ENCODE assay signal across 9 mouse cellular contexts in genomic region chr2:127482533-127482911, GRCm38 (mm10). TPM values are rescaled to one million over a fixed set of nuclear protein-coding genes. Genes with fewer than 3 reads are reported as not detected.
DNase-seq lines count a peak whose midpoint lies in the region; ATAC-seq and TF ChIP-seq lines count a peak whose summit lies in the region.
"Had no signal": no experiment of that assay in that cellular context is flagged by ENCODE, and none has a peak within 500 bp of the region (broad histone marks: within the 10 kb centered on the region; RNA-seq: fewer than 3 reads in every experiment).

No protein-coding gene starts in this region.

- H3K27ac ChIP-seq in layer of hippocampus, adult 2 months: 0 out of 2 replicates have a peak overlapping the region, but pooled peaks have one; percentile 18
- peak overlapping the region; percentile 29; the same call in 1 of the 2 replicates for H3K27ac ChIP-seq in intestine, embryonic 15.5 days
- no peak overlapping the region for H3K27ac ChIP-seq in liver, embryonic 15.5 days (replicated peaks)
- H3K27ac ChIP-seq in neural tube, embryonic 11.5 days (ENCODE audit: low read depth, low read length): no peak overlapping the region

- H3K9ac ChIP-seq in intestine, embryonic 15.5 days: peak overlapping the region; percentile 50; the same call in 1 of the 2 replicates
- no peak overlapping the region for H3K9ac ChIP-seq in liver, embryonic 15.5 days
- H3K9ac ChIP-seq in neural tube, embryonic 11.5 days (ENCODE audit: low read length): 0 out of 2 replicates have a peak overlapping the region, but pooled peaks have one; percentile 6

- 2% methylated on average over 21 of the region's 21 CpGs for WGBS in intestine, embryonic 15.5 days
- under 1% methylated on average over 21 of the region's 21 CpGs for WGBS in liver, embryonic 15.5 days (ENCODE audit: insufficient replicate concordance)
- WGBS in neural tube, embryonic 11.5 days: 0% methylated on average over 18 of the region's 21 CpGs

- ATAC-seq in common myeloid progenitor, adult 5-6 weeks (replicated peaks; ENCODE audit: low read depth, poor library complexity, severe bottlenecking): peak; percentile 77
- ATAC-seq in intestine, embryonic 15.5 days: peak; percentile 90
- ATAC-seq in liver, embryonic 15.5 days (ENCODE audit: insufficient read depth): peak; percentile 48
- no peak for ATAC-seq in neural tube, embryonic 11.5 days (ENCODE audit: insufficient read depth, low FRiP score, low TSS enrichment)
- no peak for ATAC-seq in erythroblast, adult 5-6 weeks (replicated peaks; ENCODE audit: low FRiP score, poor library complexity, severe bottlenecking)

- H3K4me3 ChIP-seq in layer of hippocampus, adult 2 months: peak overlapping the region; percentile 53
- H3K4me3 ChIP-seq in intestine, embryonic 15.5 days (replicated peaks): peak overlapping the region; percentile 56
- peak overlapping the region; percentile 45 for H3K4me3 ChIP-seq in liver, embryonic 15.5 days (replicated peaks)
- H3K4me3 ChIP-seq in neural tube, embryonic 11.5 days (ENCODE audit: low read depth, low read length): peak overlapping the region; percentile 37

- H3K36me3 ChIP-seq in intestine, embryonic 15.5 days: no peaks in the 10 kb centered on the region
- no peaks in the 10 kb centered on the region for H3K36me3 ChIP-seq in liver, embryonic 15.5 days (replicated peaks)
- no peaks in the 10 kb centered on the region for H3K36me3 ChIP-seq in neural tube, embryonic 11.5 days (ENCODE audit: control insufficient read depth, insufficient read depth, low read length)
- H3K36me3 ChIP-seq: G1E had no signal

- peaks cover 29% of the 10 kb centered on the region for H3K4me1 ChIP-seq in intestine, embryonic 15.5 days (replicated peaks)
- H3K4me1 ChIP-seq in liver, embryonic 15.5 days (replicated peaks): peaks cover 21% of the 10 kb centered on the region; the same call in 1 of the 2 replicates
- H3K4me1 ChIP-seq in neural tube, embryonic 11.5 days (ENCODE audit: control insufficient read depth, insufficient read depth, low read length): peaks cover 13% of the 10 kb centered on the region

- H3K27me3 ChIP-seq in intestine, embryonic 15.5 days (replicated peaks): peaks cover 65% of the 10 kb centered on the region
- H3K27me3 ChIP-seq in liver, embryonic 15.5 days: peaks cover 85% of the 10 kb centered on the region
- H3K27me3 ChIP-seq in neural tube, embryonic 11.5 days (ENCODE audit: control insufficient read depth, insufficient read depth, low read length): peaks cover 52% of the 10 kb centered on the region

- no peak for TF ChIP-seq CTCF in layer of hippocampus, adult 2 months (conservative IDR thresholded peaks at IDR 0.05)

- peak in 1 of 2 experiments; percentile 34 for DNase-seq in layer of hippocampus, adult 2 months (ENCODE audit: low spot score in 2 of 2)
- no peak for DNase-seq in layer of hippocampus, adult 8-10 months (ENCODE audit: low spot score in 2 of 2)
- peak; percentile 43 to 64 for DNase-seq in gastrocnemius, postnatal 4 days (ENCODE audit: low spot score in 2 of 2)
- DNase-seq in neural tube, embryonic 11.5 days (ENCODE audit: low spot score): peak; percentile 39

- no peaks in the 10 kb centered on the region for H3K9me3 ChIP-seq in intestine, embryonic 15.5 days
- H3K9me3 ChIP-seq in liver, embryonic 15.5 days (replicated peaks): no peaks in the 10 kb centered on the region
- H3K9me3 ChIP-seq in neural tube, embryonic 11.5 days (ENCODE audit: control insufficient read depth, low read length): no peaks in the 10 kb centered on the region
- H3K9me3 ChIP-seq: G1E had no signal

- peak overlapping the region; percentile 94 for H3K4me2 ChIP-seq in intestine, embryonic 15.5 days (replicated peaks)
- H3K4me2 ChIP-seq in liver, embryonic 15.5 days: peak overlapping the region; percentile 61
- H3K4me2 ChIP-seq in neural tube, embryonic 11.5 days (ENCODE audit: low read depth): peak overlapping the region; percentile 63

RNA-seq across cellular contexts. Expression of gene Fahd2a, which starts 38.2 kb away (rescaled TPM):
- 10 to 100 TPM; 19.8 to 21.6 TPM for total RNA-seq in layer of hippocampus, adult 2 months (2021)
- 10 to 100 TPM; 17.9 to 21.1 (median 19.8) TPM for total RNA-seq in layer of hippocampus, adult 8-10 months (2022)
- total RNA-seq in common myeloid progenitor, adult 5-6 weeks (2017): 5.6 and 12.8 TPM in 2 replicates
- total RNA-seq in gastrocnemius, postnatal 4 days (2021): 10 to 100 TPM; 11.2 to 13.2 TPM
- 19.0 and 23.0 TPM in 2 replicates for polyA plus RNA-seq in intestine, embryonic 15.5 days (2015; fragmentation: Nextera tagmentation; extraction: Ambion mirVana)
- 14.0 and 15.4 TPM in 2 replicates for polyA plus RNA-seq in liver, embryonic 15.5 days (2015; fragmentation: Nextera tagmentation; extraction: Ambion mirVana)
- polyA plus RNA-seq in neural tube, embryonic 11.5 days (2014; fragmentation: Nextera tagmentation; extraction: Ambion mirVana): 22.7 and 24.8 TPM in 2 replicates
- total RNA-seq in erythroblast, adult 5-6 weeks (2015; ENCODE audit: low replicate concordance): 12.7 and 21.1 TPM in 2 replicates
- 0.42 TPM in 1 of 2 replicates, not detected in the other for total RNA-seq in erythroblast, adult 5-6 weeks (2017; ENCODE audit: low replicate concordance)

RNA-seq across cellular contexts. Expression of gene Kcnip3, which starts 39.4 kb away (rescaled TPM):
- 10 to 100 TPM; 63.6 to 66.4 TPM for total RNA-seq in layer of hippocampus, adult 2 months (2021)
- total RNA-seq in layer of hippocampus, adult 8-10 months (2022): 10 to 100 TPM; 74.3 to 80.1 (median 78.6) TPM
- total RNA-seq in common myeloid progenitor, adult 5-6 weeks (2017): 2.5 and 4.0 TPM in 2 replicates
- 1 to 10 TPM in 1 of 2 experiments, under 1 TPM in 1; 0.64 to 1.0 TPM for total RNA-seq in gastrocnemius, postnatal 4 days (2021)
- 3.3 and 4.0 TPM in 2 replicates for polyA plus RNA-seq in intestine, embryonic 15.5 days (2015; fragmentation: Nextera tagmentation; extraction: Ambion mirVana)
- polyA plus RNA-seq in liver, embryonic 15.5 days (2015; fragmentation: Nextera tagmentation; extraction: Ambion mirVana): 0.28 and 0.41 TPM in 2 replicates
- 3.1 and 3.4 TPM in 2 replicates for polyA plus RNA-seq in neural tube, embryonic 11.5 days (2014; fragmentation: Nextera tagmentation; extraction: Ambion mirVana)
- total RNA-seq in erythroblast, adult 5-6 weeks (2015; ENCODE audit: low replicate concordance): 2.3 and 10.8 TPM in 2 replicates
- 1.2 and 1.7 TPM in 2 replicates for total RNA-seq in erythroblast, adult 5-6 weeks (2017; ENCODE audit: low replicate concordance)

RNA-seq across cellular contexts. Expression of gene Gpat2, which starts 57.5 kb away (rescaled TPM):
- total RNA-seq in layer of hippocampus, adult 2 months (2021): under 1 TPM; 0.12 to 0.31 TPM
- total RNA-seq in layer of hippocampus, adult 8-10 months (2022): under 1 TPM in 2 of 4 experiments, not detected in 2; 0.13 to 0.27 TPM
- not detected in 2 replicates for total RNA-seq in common myeloid progenitor, adult 5-6 weeks (2017)
- under 1 TPM; 0.10 to 0.17 TPM for total RNA-seq in gastrocnemius, postnatal 4 days (2021)
- polyA plus RNA-seq in intestine, embryonic 15.5 days (2015; fragmentation: Nextera tagmentation; extraction: Ambion mirVana): 0.15 and 0.16 TPM in 2 replicates
- polyA plus RNA-seq in liver, embryonic 15.5 days (2015; fragmentation: Nextera tagmentation; extraction: Ambion mirVana): 0.35 and 0.63 TPM in 2 replicates
- polyA plus RNA-seq in neural tube, embryonic 11.5 days (2014; fragmentation: Nextera tagmentation; extraction: Ambion mirVana): 0.08 TPM in 1 of 2 replicates, not detected in the other
- total RNA-seq in erythroblast, adult 5-6 weeks (2015; ENCODE audit: low replicate concordance): not detected in 2 replicates
- not detected in 2 replicates for total RNA-seq in erythroblast, adult 5-6 weeks (2017; ENCODE audit: low replicate concordance)
- total RNA-seq: G1E had no signal
- polyA plus RNA-seq: G1E had no signal

RNA-seq across cellular contexts. Expression of gene Prom2, which starts 58.7 kb away (rescaled TPM):
- total RNA-seq in layer of hippocampus, adult 2 months (2021): under 1 TPM; 0.08 to 0.10 TPM
- total RNA-seq in layer of hippocampus, adult 8-10 months (2022): under 1 TPM in 3 of 4 experiments, not detected in 1; 0.09 to 0.39 (median 0.18) TPM
- total RNA-seq in common myeloid progenitor, adult 5-6 weeks (2017): not detected in 2 replicates
- not detected for total RNA-seq in gastrocnemius, postnatal 4 days (2021)
- polyA plus RNA-seq in intestine, embryonic 15.5 days (2015; fragmentation: Nextera tagmentation; extraction: Ambion mirVana): 0.63 and 0.65 TPM in 2 replicates
- not detected in 2 replicates for polyA plus RNA-seq in liver, embryonic 15.5 days (2015; fragmentation: Nextera tagmentation; extraction: Ambion mirVana)
- 0.62 and 0.89 TPM in 2 replicates for polyA plus RNA-seq in neural tube, embryonic 11.5 days (2014; fragmentation: Nextera tagmentation; extraction: Ambion mirVana)
- not detected in 2 replicates for total RNA-seq in erythroblast, adult 5-6 weeks (2015; ENCODE audit: low replicate concordance)
- total RNA-seq in erythroblast, adult 5-6 weeks (2017; ENCODE audit: low replicate concordance): not detected in 2 replicates
- polyA plus RNA-seq: G1E had no signal

Comparison
In these comparisons a context has a peak if more than half of its experiments do, and no peak if none do; other contexts are left out.
1. DNase-seq: peak in gastrocnemius, postnatal 4 days (2 of 2) and neural tube, embryonic 11.5 days (single experiment); none in layer of hippocampus, adult 8-10 months (0 of 2).
2. H3K27ac ChIP-seq: peak in layer of hippocampus, adult 2 months (single experiment) and intestine, embryonic 15.5 days (single experiment); none in liver, embryonic 15.5 days (single experiment) and neural tube, embryonic 11.5 days (single experiment).
3. ATAC-seq: peak in common myeloid progenitor, adult 5-6 weeks (single experiment), intestine, embryonic 15.5 days (single experiment) and liver, embryonic 15.5 days (single experiment); none in neural tube, embryonic 11.5 days (single experiment) and erythroblast, adult 5-6 weeks (single experiment).
4. RNA of gene Kcnip3, which starts 39.4 kb away (total RNA-seq): 74.3 to 80.1 TPM in layer of hippocampus, adult 8-10 months and 63.6 to 66.4 TPM in layer of hippocampus, adult 2 months; 1.2 to 10.8 TPM in erythroblast, adult 5-6 weeks, 2.5 to 4.0 TPM in common myeloid progenitor, adult 5-6 weeks and 0.64 to 1.0 TPM in gastrocnemius, postnatal 4 days; every median in the first group is over 4 times any median in the second.
5. Peak in every context shown above with its lines, with median percentiles within 50 percentile points of each other: H3K4me3 ChIP-seq and H3K4me2 ChIP-seq.